Mouse (Mus musculus): ENCODE measurements at regions not wholly inside any gene's neighbourhood (a gene's known extent, or its start where the extent isn't known, plus 50 kb on each side); places are given as distances from the start of the nearest gene placed in this dataset.
A peak's percentile ranks its signal among the peaks of the same experiment; 100 is the strongest.

DNA sequence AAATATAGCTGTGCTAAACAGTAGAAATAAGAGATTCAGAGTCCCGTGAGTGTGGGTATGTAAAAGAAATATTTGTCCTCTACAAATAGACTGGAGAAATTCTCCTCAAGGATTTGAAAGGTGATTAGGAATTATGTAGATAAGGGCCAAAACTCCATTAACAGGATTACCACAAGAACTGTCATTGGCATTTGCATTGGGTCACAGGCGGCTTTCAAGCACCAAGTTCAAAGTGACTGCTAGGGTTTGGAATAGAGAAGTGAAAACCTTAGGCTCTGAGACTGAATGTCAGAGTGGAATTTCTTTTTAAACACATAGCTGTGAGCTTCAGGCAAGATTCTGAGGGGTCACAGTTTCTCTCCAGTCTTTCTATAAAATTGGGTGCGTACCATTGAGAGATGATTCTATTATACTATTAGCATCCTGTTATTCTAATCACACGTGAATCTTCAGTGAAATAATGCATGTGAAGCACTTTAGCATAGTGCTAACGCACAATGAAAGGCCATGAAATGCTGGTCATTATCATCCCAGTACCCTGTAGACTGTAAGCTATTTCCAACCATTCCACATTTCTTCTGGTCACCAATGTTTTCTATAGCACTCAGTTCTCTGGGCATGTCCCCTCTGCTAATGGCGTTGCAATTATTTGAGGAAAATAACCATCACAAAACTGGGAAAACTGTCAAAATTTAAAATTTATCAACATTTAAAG is 308.7 kb upstream of the C9orf72 start:
- TF ChIP-seq CTCF (conservative IDR thresholded peaks at IDR 0.05 in 1 of 2, IDR thresholded peaks at IDR 0.05 in 1 of 2; ENCODE audit: low read depth in 2 of 2, low read length in 2 of 2) (no peak), EP300 (IDR thresholded peaks at IDR 0.05; ENCODE audit: low read length) (peak; percentile 12; the same call in 1 of the 2 replicates)
- dilution Hi-C loops (cut with MboI; ENCODE audit: extremely low pct_ligation_motif_present, extremely low pct_unique_long_range_greater_than_20kb, low sequenced_read_pairs), result no loop called here

GRCm38 (mm10) chr4:35534154-35534553 is 308.2 kb upstream of the C9orf72 start:
- Histone ChIP-seq H3K4me1 (ENCODE audit: control insufficient read depth in 1 of 2, insufficient read depth in 2 of 2) (no peaks in the 10 kb centered on the region), H3K36me3 (replicated peaks in 1 of 2; ENCODE audit: control insufficient read depth in 1 of 2, insufficient read depth in 1 of 2, low read length in 1 of 2) (no peaks in the 10 kb centered on the region), H3K27ac (ENCODE audit: insufficient read depth, low read depth) (no peak overlapping the region), H3K9ac (ENCODE audit: insufficient read depth, low read depth) (no peak overlapping the region), H3K4me2 (ENCODE audit: insufficient read depth, low read depth, poor library complexity, severe bottlenecking) (no peak overlapping the region), H3K27me3 (replicated peaks) (no peaks in the 10 kb centered on the region), H3K79me2 (replicated peaks; ENCODE audit: control insufficient read depth, extremely low read depth, insufficient read depth, poor library complexity, severe bottlenecking) (no peaks in the 10 kb centered on the region), H3K4me3 (replicated peaks in 1 of 3; ENCODE audit: low read depth in 2 of 3, low read length in 2 of 3, poor library complexity in 1 of 3) (no peak overlapping the region), H3K9me3 (replicated peaks; ENCODE audit: low read length) (no peaks in the 10 kb centered on the region)
- dilution Hi-C loops (cut with MboI; ENCODE audit: extremely low pct_ligation_motif_present, extremely low pct_unique_long_range_greater_than_20kb, low sequenced_read_pairs), result no loop called here
- in situ Hi-C loops (cut with MboI; ENCODE audit: low pct_ligation_motif_present, low pct_unique_long_range_greater_than_20kb, low sequenced_read_pairs), result no loop called here
- no peak for DNase-seq (ENCODE audit: extremely low read depth)
- TF ChIP-seq ZMIZ1 (IDR thresholded peaks at IDR 0.05; ENCODE audit: low read depth, low read length) (no peak), TCF12 (IDR thresholded peaks at IDR 0.05; ENCODE audit: low read depth, low read length) (no peak), CHD1 (IDR thresholded peaks at IDR 0.05; ENCODE audit: low read depth, low read length) (no peak)

More for the DNA sequence above, 308.7 kb upstream of the C9orf72 start:
- DNase-seq (ENCODE audit: extremely low read depth), result peak; percentile 4
- Histone ChIP-seq H3K9ac (ENCODE audit: insufficient read depth, low read depth) (no peak overlapping the region), H3K27ac (ENCODE audit: insufficient read depth, low read depth) (no peak overlapping the region), H3K27me3 (replicated peaks) (no peaks in the 10 kb centered on the region), H3K9me3 (replicated peaks; ENCODE audit: low read length) (no peaks in the 10 kb centered on the region), H3K4me1 (ENCODE audit: control insufficient read depth in 1 of 2, insufficient read depth in 2 of 2) (no peaks in the 10 kb centered on the region), H3K4me3 (replicated peaks in 1 of 3; ENCODE audit: low read depth in 2 of 3, low read length in 2 of 3, poor library complexity in 1 of 3) (no peak overlapping the region), H3K4me2 (ENCODE audit: insufficient read depth, low read depth, poor library complexity, severe bottlenecking) (no peak overlapping the region), H3K36me3 (replicated peaks in 1 of 2; ENCODE audit: control insufficient read depth in 1 of 2, insufficient read depth in 1 of 2, low read length in 1 of 2) (no peaks in the 10 kb centered on the region), H3K79me2 (replicated peaks; ENCODE audit: control insufficient read depth, extremely low read depth, insufficient read depth, poor library complexity, severe bottlenecking) (no peaks in the 10 kb centered on the region)
- in situ Hi-C loops (cut with MboI; ENCODE audit: low pct_ligation_motif_present, low pct_unique_long_range_greater_than_20kb, low sequenced_read_pairs), result no loop called here

All from CH12.LX (cell line).